Mouse (Mus musculus) small intestine, adult 2 months (tissue): ENCODE data around the gene Nup205. TPM values are rescaled to one million over a fixed set of nuclear protein-coding genes. Genes with fewer than 3 reads are reported as not detected.
A peak's percentile ranks its signal among the peaks of the same experiment; 100 is the strongest.
"Not testable (repeated sequence)": the region's sequence is repeated elsewhere in the genome, so short reads cannot be mapped to it uniquely, and the experiment has no call there.

Source experiments
- H3K27ac ChIP-seq: fragments of 200-500 bp; 2 replicates; pipeline ENCODE4 v1.5.1; 2012; ENCODE audit warnings: low read depth, low read length, control low read depth, inconsistent platforms; ENCODE audit not compliant: insufficient read depth
- H3K27me3 ChIP-seq: fragments of 200-500 bp; 2 replicates; pipeline ENCODE4 v1.6.1; 2012; ENCODE audit warnings: mild to moderate bottlenecking, moderate library complexity, low read length, inconsistent platforms; ENCODE audit not compliant: control insufficient read depth, insufficient read depth
- H3K36me3 ChIP-seq: fragments of 200-500 bp; 2 replicates; pipeline ENCODE4 v1.6.1; 2012; ENCODE audit warnings: mild to moderate bottlenecking, low read length, control low read depth, inconsistent platforms; ENCODE audit not compliant: control insufficient read depth, insufficient read depth
- H3K4me1 ChIP-seq: fragments of 200-500 bp; 2 replicates; pipeline ENCODE4 v1.6.1; 2012; ENCODE audit warnings: low read length, inconsistent platforms, mixed read lengths; ENCODE audit not compliant: control insufficient read depth, insufficient read depth, insufficient read length
- H3K4me3 ChIP-seq: fragments of 200-500 bp; 2 replicates; pipeline ENCODE4 v1.5.1; 2012; ENCODE audit warnings: low read depth, mild to moderate bottlenecking, control low read depth, inconsistent platforms, low read length, moderate library complexity
- CTCF ChIP-seq: fragments of 200-500 bp; IDR thresholded peaks from 2 replicates; pipeline ENCODE4 v1.5.1; 2012; ENCODE audit warnings: low read depth, mild to moderate bottlenecking, control low read depth, inconsistent platforms, low read length, moderate library complexity, mixed read lengths; ENCODE audit not compliant: insufficient replicate concordance, insufficient read length; ENCODE audit errors: extremely low read depth
- POLR2A ChIP-seq: fragments of 200-500 bp; IDR thresholded peaks from 2 replicates; pipeline ENCODE4 v1.6.1; 2012; ENCODE audit warnings: low read depth, mild to moderate bottlenecking, control low read depth, inconsistent platforms, low read length, moderate library complexity
- whole genome bisulfite sequencing: fragments of 180-500 bp; shearing (Covaris S2); methylation state at CpG from one replicate; pipeline ENCODE4 v1.1.7; 2018; 5-methylcytosine and 5-hydroxymethylcytosine counted together
- polyA plus RNA-seq: library from polyadenylated mRNA; depleted of rRNA; stranded (reverse); fragments of >200 nt; gene quantifications from 2 replicates; pipeline ENCODE4 v1.2.3, GENCODE M21; 2012

The Nup205 gene
- polyA plus RNA-seq, 1 experiment, result 7.1 TPM

DNA sequence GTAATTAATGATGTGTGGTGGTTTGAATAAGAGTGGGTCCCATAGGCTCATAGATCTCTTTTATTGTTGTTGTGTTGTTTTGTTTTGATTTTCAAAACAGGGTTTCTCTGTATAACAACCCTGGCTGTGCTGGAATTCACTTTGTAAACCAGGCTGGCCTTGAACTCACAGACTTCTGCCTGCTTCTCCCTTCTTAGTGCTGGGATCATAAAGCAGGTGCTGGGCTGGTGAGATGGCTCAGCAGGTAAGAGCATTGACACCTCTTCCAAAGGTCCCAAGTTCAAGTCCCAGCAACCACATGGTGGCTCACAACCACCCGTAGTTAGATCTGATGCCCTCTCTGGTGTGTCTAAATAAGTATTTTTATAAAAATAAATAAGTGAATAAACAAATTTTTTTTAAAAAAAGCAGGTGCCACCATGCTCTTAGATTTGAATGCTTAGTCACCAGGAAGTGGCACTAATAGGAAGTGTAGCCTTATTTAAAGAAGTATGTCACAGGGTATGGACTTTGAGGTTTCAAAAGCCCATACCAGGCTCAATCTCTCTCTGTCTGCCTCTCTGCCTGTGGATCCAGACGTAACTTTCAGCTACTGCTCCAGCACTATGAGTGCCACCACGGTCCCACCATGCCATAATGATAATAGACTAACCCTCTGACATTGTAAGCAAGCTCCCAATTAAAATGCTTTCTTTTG is 29.3 kb upstream of the Nup205 start:
- H3K36me3 ChIP-seq, result no peaks in the 10 kb centered on the region
- 75% methylated on average over 3 of the region's 3 CpGs for WGBS
- peaks cover 7% of the 10 kb centered on the region; the same call in 1 of the 2 replicates for H3K4me1 ChIP-seq
- H3K27me3 ChIP-seq, result no peaks in the 10 kb centered on the region
- TF ChIP-seq POLR2A, result no peak
- H3K27ac ChIP-seq, result no peak overlapping the region
- no peak overlapping the region for H3K4me3 ChIP-seq

DNA sequence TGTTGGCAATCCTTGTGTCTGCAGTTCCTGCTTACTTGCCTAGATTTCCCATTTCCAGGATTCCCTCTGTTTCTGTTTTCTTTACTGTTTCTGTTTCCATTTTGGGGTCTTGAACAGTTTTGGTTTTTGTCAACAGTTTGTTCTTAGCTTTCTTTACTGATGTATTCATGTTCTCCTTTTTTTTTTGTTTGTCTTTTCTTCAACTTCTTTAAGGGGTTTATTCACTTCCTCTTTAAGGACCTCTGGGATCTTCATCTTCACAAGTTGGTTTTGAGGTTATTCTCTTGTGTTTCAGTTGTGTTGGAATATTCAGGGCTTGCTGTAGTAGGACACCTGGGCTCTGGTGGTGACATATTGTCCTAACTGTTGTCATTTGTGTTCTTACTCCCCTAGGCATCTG is 22.7 kb upstream of the Nup205 start:
- Histone ChIP-seq H3K36me3 (no peaks in the 10 kb centered on the region), H3K27ac (no peak overlapping the region), H3K27me3 (no peaks in the 10 kb centered on the region), H3K4me1 (peaks cover under 1% of the 10 kb centered on the region; the same call in 1 of the 2 replicates), H3K4me3 (no peak overlapping the region)
- TF ChIP-seq CTCF, result no peak
- TF ChIP-seq POLR2A, result no peak

DNA sequence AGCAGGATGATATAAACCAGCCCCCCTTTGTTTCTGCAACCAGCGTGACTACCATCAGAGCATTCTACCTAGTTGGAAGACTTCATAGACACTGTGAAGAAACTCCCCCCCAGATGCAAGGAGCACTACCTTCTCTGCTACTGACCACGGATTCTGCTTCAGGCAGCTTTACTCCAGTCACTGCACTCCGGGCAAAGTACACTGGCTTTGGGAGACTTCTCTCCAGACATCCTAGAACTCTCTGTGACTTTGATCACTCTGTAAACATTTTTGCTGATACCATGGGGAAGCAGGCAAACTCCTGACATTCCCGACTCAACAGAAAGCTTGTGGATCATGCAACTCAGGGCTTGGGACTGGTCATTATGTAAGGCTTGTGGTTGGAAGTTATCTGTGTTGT is 8.0 kb upstream of the Nup205 start:
- Histone ChIP-seq H3K4me3 (no peak overlapping the region), H3K4me1 (peaks cover 12% of the 10 kb centered on the region; the same call in 1 of the 2 replicates), H3K27me3 (no peaks in the 10 kb centered on the region), H3K27ac (peak overlapping the region; percentile 70), H3K36me3 (no peaks in the 10 kb centered on the region)
- 21% methylated on average over 4 of the region's 4 CpGs for WGBS
- TF ChIP-seq CTCF, result no peak
- TF ChIP-seq POLR2A, result no peak

DNA sequence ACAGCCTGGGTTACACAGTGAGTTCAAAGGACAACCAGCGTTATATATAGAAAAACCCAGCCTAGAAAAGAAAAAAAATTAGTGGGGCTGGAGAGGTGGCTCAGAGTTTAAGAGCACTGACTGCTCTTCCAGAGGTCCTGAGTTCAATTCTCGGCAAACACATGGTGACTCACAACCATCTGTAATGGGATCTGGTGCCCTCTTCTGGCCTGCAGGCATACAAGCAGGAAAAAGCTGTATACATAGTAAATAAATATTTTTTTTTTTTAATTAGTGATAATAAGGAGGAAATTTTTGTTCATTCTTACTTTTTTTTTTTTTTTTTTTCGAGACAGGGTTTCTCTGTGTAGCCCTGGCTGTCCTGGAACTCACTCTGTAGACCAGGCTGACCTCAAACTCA is 5.2 kb upstream of the Nup205 start:
- peaks cover 21% of the 10 kb centered on the region; the same call in 1 of the 2 replicates for H3K4me1 ChIP-seq
- 75% methylated on average over 3 of the region's 3 CpGs for WGBS
- H3K27me3 ChIP-seq, H3K4me3 ChIP-seq, H3K36me3 ChIP-seq, H3K27ac ChIP-seq: not testable (repeated sequence)

DNA sequence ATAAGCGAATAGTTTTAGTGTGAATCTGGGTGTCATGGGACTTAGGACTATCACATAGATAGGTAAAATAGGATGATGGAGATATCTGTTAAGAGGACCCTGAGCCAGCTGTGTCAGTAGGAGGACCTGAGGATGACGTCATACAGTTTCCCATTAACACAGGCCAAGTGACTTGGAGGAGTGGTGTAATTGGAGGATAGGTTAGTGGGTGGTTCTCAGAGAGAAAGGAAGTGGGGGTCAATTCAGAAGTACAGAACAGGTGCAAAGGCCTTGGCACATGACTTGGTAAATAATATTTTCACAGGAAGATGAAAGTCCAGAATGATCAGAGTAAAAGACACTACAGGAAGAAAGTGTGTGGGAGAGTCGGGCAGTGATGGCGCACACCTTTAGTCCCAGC is 4.0 kb upstream of the Nup205 start:
- Histone ChIP-seq H3K27me3 (no peaks in the 10 kb centered on the region), H3K4me1 (peaks cover 21% of the 10 kb centered on the region; the same call in 1 of the 2 replicates), H3K36me3 (no peaks in the 10 kb centered on the region), H3K27ac (no peak overlapping the region), H3K4me3 (no peak overlapping the region)
- 43% methylated on average over 4 of the region's 4 CpGs for WGBS
- TF ChIP-seq CTCF (no peak), POLR2A (no peak)

DNA sequence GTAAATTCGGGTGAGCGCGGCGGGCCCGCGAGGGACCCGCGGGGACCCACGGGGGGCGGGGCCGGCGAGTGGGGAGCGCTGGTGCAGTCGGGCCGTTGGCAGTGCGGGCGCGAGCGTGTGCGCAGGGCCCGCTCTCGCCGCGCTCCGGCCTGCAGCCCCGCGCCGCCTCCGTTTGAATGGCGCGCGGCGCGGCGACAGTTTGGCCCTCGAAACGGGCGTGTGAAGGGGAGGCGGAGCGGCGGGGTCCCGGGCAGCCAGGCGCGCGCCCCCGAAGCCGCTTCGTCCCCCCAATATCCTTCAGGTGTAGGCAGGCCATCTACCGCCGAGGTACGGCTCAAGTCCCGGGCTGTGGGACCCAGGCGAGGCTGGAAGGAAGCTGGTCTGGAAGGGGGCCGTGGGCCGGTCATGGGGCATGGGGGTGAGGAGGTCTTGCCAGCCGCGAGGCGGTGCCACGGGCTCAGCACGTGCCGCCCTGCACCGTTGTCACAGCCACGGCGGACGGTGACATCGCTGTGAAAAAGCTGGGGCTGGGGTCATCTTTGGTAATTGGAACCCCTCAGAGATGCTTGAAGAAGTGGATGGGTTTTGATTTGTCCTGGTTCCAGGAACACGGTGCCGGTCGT is 540 bp downstream of the Nup205 start:
- Histone ChIP-seq H3K36me3 (no peaks in the 10 kb centered on the region), H3K27ac (no peak overlapping the region), H3K4me1 (peaks cover 14% of the 10 kb centered on the region; the same call in 1 of the 2 replicates), H3K27me3 (no peaks in the 10 kb centered on the region), H3K4me3 (peak overlapping the region; percentile 94)
- under 1% methylated on average over 64 of the region's 69 CpGs for WGBS
- TF ChIP-seq POLR2A (no peak), CTCF (no peak)

DNA sequence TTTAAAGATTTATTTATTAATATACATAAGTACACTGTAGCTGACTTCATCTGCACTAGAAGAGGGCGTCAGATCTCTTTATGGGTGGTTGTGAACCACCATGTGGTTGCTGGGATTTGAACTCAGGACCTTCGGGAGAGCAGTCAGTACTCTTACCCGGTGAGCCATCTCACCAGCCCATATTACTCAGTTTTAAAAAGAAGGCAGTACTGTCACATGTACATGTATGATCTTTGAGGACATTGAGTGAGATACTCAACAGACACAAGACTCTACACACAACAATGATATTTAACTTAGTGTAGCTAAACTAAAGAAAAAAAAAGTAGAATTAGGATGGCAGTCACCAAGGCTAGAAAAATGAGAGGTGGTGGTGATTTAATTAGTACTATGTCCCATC is 2.1 kb downstream of the Nup205 start:
- H3K27me3 ChIP-seq, H3K4me1 ChIP-seq, H3K36me3 ChIP-seq, H3K27ac ChIP-seq, H3K4me3 ChIP-seq: not testable (repeated sequence)
- WGBS, result 90% methylated on average over 3 of the region's 3 CpGs
